Mouse (Mus musculus) G1E-ER4 (cell line): Measurements from ENCODE around the gene Atcay. TPM values are rescaled to one million over a fixed set of nuclear protein-coding genes. Genes with fewer than 3 reads are reported as not detected.

ENCODE experiments used
- GATA1 ChIP-seq: IDR thresholded peaks from one replicate; pipeline ENCODE4 v1.8.0; 2012; ENCODE audit warnings: low read length, inconsistent platforms
- polyA plus RNA-seq: library from polyadenylated mRNA; stranded (reverse); fragments of >175 nt; gene quantifications from 2 replicates; pipeline ENCODE4 v1.2.3, GENCODE M21; 2012

Gene Atcay
- polyA plus RNA-seq, 1 experiment = not detected

- no peak for TF ChIP-seq GATA1
These were observed 52.5 kb downstream of the Atcay start for GRCm38 (mm10) chr10:81177958-81178712.

- no peak for TF ChIP-seq GATA1
These were observed 53.1 kb downstream of the Atcay start for GRCm38 (mm10) chr10:81177491-81177925.

- no peak for TF ChIP-seq GATA1
These were observed 54.0 kb downstream of the Atcay start, which contains the start of gene Eef2 for GRCm38 (mm10) chr10:81176466-81177271. Gene Eef2, plus strand, starts transcription at chr10:81176631.

- TF ChIP-seq GATA1 = no peak
These were observed 54.6 kb downstream of the Atcay start for GRCm38 (mm10) chr10:81175936-81176465.

GRCm38 (mm10) chr10:81174617-81175344, 55.9 kb downstream of the Atcay start:
- no peak for TF ChIP-seq GATA1

GRCm38 (mm10) chr10:81173132-81173531, 57.5 kb downstream of the Atcay start:
- no peak for TF ChIP-seq GATA1

GRCm38 (mm10) chr10:81168521-81169244, 62.0 kb downstream of the Atcay start:
- no peak for TF ChIP-seq GATA1

- TF ChIP-seq GATA1 = no peak
These were observed 62.6 kb downstream of the Atcay start for GRCm38 (mm10) chr10:81168087-81168431.

- TF ChIP-seq GATA1 = no peak
These were observed 63.2 kb downstream of the Atcay start, which contains the start of gene Pias4 for GRCm38 (mm10) chr10:81167200-81168086. Gene Pias4, minus strand, starts transcription at chr10:81167923.

GRCm38 (mm10) chr10:81165118-81165517, 65.5 kb downstream of the Atcay start:
- TF ChIP-seq GATA1 = no peak

GRCm38 (mm10) chr10:81162318-81162652, 68.3 kb downstream of the Atcay start:
- TF ChIP-seq GATA1 = no peak

- no peak for TF ChIP-seq GATA1
These were observed 68.9 kb downstream of the Atcay start for GRCm38 (mm10) chr10:81161602-81162317.

GRCm38 (mm10) chr10:81154736-81155135, 75.9 kb downstream of the Atcay start:
- no peak for TF ChIP-seq GATA1

Other genes with a start within 250 kb of the Atcay start
- 0.43 and 0.56 TPM in 2 replicates for gene Gng7, start 215.9 kb downstream of the Atcay start, polyA plus RNA-seq
- not detected in 2 replicates for gene Diras1, start 205.2 kb downstream of the Atcay start, polyA plus RNA-seq
- gene Slc39a3, start 193.4 kb downstream of the Atcay start, polyA plus RNA-seq = 11.6 and 12.0 TPM in 2 replicates
- gene Sgta, start 170.7 kb downstream of the Atcay start, polyA plus RNA-seq = 175 and 216 TPM in 2 replicates
- 100 and 104 TPM in 2 replicates for gene Thop1, start 160.8 kb downstream of the Atcay start, polyA plus RNA-seq
- gene Creb3l3, start 132.0 kb downstream of the Atcay start, polyA plus RNA-seq = not detected in 2 replicates
- gene Map2k2, start 124.9 kb downstream of the Atcay start, polyA plus RNA-seq = 394 and 482 TPM in 2 replicates
- 103 and 129 TPM in 2 replicates for gene Zbtb7a, start 95.6 kb downstream of the Atcay start, polyA plus RNA-seq
- 74.1 and 84.8 TPM in 2 replicates for gene Pias4, start 62.9 kb downstream of the Atcay start, polyA plus RNA-seq
- 1,558 and 2,919 TPM in 2 replicates for gene Eef2, start 54.2 kb downstream of the Atcay start, polyA plus RNA-seq
- gene Dapk3, start 47.8 kb downstream of the Atcay start, polyA plus RNA-seq = 59.3 and 79.0 TPM in 2 replicates
- gene 4930442H23Rik, start 47.0 kb downstream of the Atcay start, polyA plus RNA-seq = not detected in 2 replicates
- not detected in 2 replicates for gene Nmrk2, start 28.8 kb downstream of the Atcay start, polyA plus RNA-seq
- gene Zfr2, start 2.3 kb upstream of the Atcay start, polyA plus RNA-seq = 0.66 and 0.84 TPM in 2 replicates
- gene Matk, start 22.1 kb upstream of the Atcay start, polyA plus RNA-seq = not detected in 2 replicates
- 633 and 674 TPM in 2 replicates for gene Mrpl54, start 36.1 kb upstream of the Atcay start, polyA plus RNA-seq
- gene Apba3, start 36.1 kb upstream of the Atcay start, polyA plus RNA-seq = 111 and 135 TPM in 2 replicates
- 1.4 TPM in 2 replicates for gene Tjp3, start 60.7 kb upstream of the Atcay start, polyA plus RNA-seq
- gene Pip5k1c, start 62.1 kb upstream of the Atcay start, polyA plus RNA-seq = 139 and 210 TPM in 2 replicates
- 74.5 and 82.9 TPM in 2 replicates for gene Cactin, start 90.3 kb upstream of the Atcay start, polyA plus RNA-seq
- gene Tbxa2r, start 97.9 kb upstream of the Atcay start, polyA plus RNA-seq = not detected in 2 replicates
- not detected in 2 replicates for gene Gipc3, start 112.4 kb upstream of the Atcay start, polyA plus RNA-seq
- gene Hmg20b, start 119.6 kb upstream of the Atcay start, polyA plus RNA-seq = 186 and 236 TPM in 2 replicates
- 38.2 and 39.2 TPM in 2 replicates for gene Mfsd12, start 126.7 kb upstream of the Atcay start, polyA plus RNA-seq
- 0.40 and 0.50 TPM in 2 replicates for gene 4930404N11Rik, start 135.0 kb upstream of the Atcay start, polyA plus RNA-seq
- gene Fzr1, start 147.7 kb upstream of the Atcay start, polyA plus RNA-seq = 99.0 and 111 TPM in 2 replicates
- 216 and 292 TPM in 2 replicates for gene Dohh, start 153.6 kb upstream of the Atcay start, polyA plus RNA-seq
- 0.22 and 0.38 TPM in 2 replicates for gene Gm48551, start 153.6 kb upstream of the Atcay start, polyA plus RNA-seq
- gene Gm48552, start 158.2 kb upstream of the Atcay start, polyA plus RNA-seq = 7.0 and 10.7 TPM in 2 replicates
- 0.68 and 0.69 TPM in 2 replicates for gene Smim24, start 162.2 kb upstream of the Atcay start, polyA plus RNA-seq
- 29.3 and 37.9 TPM in 2 replicates for gene Nfic, start 224.8 kb upstream of the Atcay start, polyA plus RNA-seq